14 mouse cellular contexts compared by ENCODE assay signal in the genomic region with DNA sequence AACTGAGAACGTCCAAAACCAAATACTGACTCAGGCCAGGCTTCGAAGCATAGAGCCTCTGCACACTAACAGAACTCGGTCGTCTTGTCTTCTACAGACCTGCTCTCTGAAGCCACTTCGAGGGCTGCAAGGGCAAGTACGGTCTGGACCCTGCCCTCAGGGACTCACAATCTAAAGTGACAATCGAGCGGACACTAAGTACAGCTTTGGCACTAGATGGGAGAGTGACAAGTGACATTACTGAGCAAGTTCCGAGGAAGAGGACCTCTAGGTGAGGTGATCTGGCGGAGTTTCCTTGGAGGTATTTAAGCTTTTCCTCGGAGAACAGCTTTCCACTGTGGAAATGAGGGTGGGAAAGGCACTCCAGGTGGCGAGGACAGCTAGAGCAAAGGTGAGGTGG. TPM values are rescaled to one million over a fixed set of nuclear protein-coding genes. Genes with fewer than 3 reads are reported as not detected.
DNase-seq lines count a peak whose midpoint lies in the region; ATAC-seq lines count a peak whose summit lies in the region.
"Had no signal": no experiment of that assay in that cellular context is flagged by ENCODE, and none has a peak within 500 bp of the region (broad histone marks: within the 10 kb centered on the region; RNA-seq: fewer than 3 reads in every experiment).

No protein-coding gene starts in this region.

- no peaks in the 10 kb centered on the region for H3K9me3 ChIP-seq in midbrain, embryonic 10.5 days (replicated peaks)
- no peaks in the 10 kb centered on the region for H3K9me3 ChIP-seq in midbrain, embryonic 16.5 days (replicated peaks; ENCODE audit: control insufficient read depth, low read length, poor library complexity, severe bottlenecking)
- no peaks in the 10 kb centered on the region for H3K9me3 ChIP-seq in embryonic facial prominence, embryonic 15.5 days (replicated peaks)
- no peaks in the 10 kb centered on the region for H3K9me3 ChIP-seq in intestine, embryonic 16.5 days (ENCODE audit: control insufficient read depth, low read length)
- no peaks in the 10 kb centered on the region for H3K9me3 ChIP-seq in stomach, embryonic 16.5 days (replicated peaks; ENCODE audit: control insufficient read depth, low read length)

- ATAC-seq in midbrain, embryonic 16.5 days: no peak
- ATAC-seq in embryonic facial prominence, embryonic 15.5 days (ENCODE audit: insufficient number of reproducible peaks, low FRiP score, low TSS enrichment, low read depth): no peak
- ATAC-seq in intestine, embryonic 16.5 days: no peak
- no peak for ATAC-seq in stomach, embryonic 16.5 days (ENCODE audit: insufficient read depth, low FRiP score)

- H3K27ac ChIP-seq in midbrain, embryonic 10.5 days (replicated peaks): no peak overlapping the region
- no peak overlapping the region for H3K27ac ChIP-seq in midbrain, embryonic 16.5 days (ENCODE audit: low read length)
- H3K27ac ChIP-seq in embryonic facial prominence, embryonic 15.5 days (replicated peaks): no peak overlapping the region
- H3K27ac ChIP-seq in intestine, embryonic 16.5 days (ENCODE audit: low read length): peak overlapping the region; percentile 79
- no peak overlapping the region for H3K27ac ChIP-seq in stomach, embryonic 16.5 days (ENCODE audit: low read length)
- H3K27ac ChIP-seq: layer of hippocampus, adult 2 months had no signal

- no peak overlapping the region for H3K9ac ChIP-seq in midbrain, embryonic 16.5 days (ENCODE audit: low read depth, low read length)
- H3K9ac ChIP-seq in embryonic facial prominence, embryonic 15.5 days: no peak overlapping the region
- peak overlapping the region; percentile 67 for H3K9ac ChIP-seq in intestine, embryonic 16.5 days (ENCODE audit: low read depth, low read length)
- no peak overlapping the region for H3K9ac ChIP-seq in stomach, embryonic 16.5 days (ENCODE audit: low read length)

- peaks cover 66% of the 10 kb centered on the region for H3K4me1 ChIP-seq in midbrain, embryonic 10.5 days
- H3K4me1 ChIP-seq in midbrain, embryonic 16.5 days (ENCODE audit: control insufficient read depth, insufficient read depth, low read length): peaks cover 7% of the 10 kb centered on the region; the same call in 1 of the 2 replicates
- H3K4me1 ChIP-seq in embryonic facial prominence, embryonic 15.5 days: peaks cover 45% of the 10 kb centered on the region
- H3K4me1 ChIP-seq in intestine, embryonic 16.5 days (ENCODE audit: control insufficient read depth, insufficient read depth, low read length): peaks cover 7% of the 10 kb centered on the region
- peaks cover 12% of the 10 kb centered on the region for H3K4me1 ChIP-seq in stomach, embryonic 16.5 days (ENCODE audit: control insufficient read depth, insufficient read depth, low read length)

- H3K36me3 ChIP-seq in midbrain, embryonic 10.5 days: no peaks in the 10 kb centered on the region
- H3K36me3 ChIP-seq in midbrain, embryonic 16.5 days (ENCODE audit: control insufficient read depth, insufficient read depth, low read length): no peaks in the 10 kb centered on the region
- H3K36me3 ChIP-seq in embryonic facial prominence, embryonic 15.5 days: no peaks in the 10 kb centered on the region
- no peaks in the 10 kb centered on the region for H3K36me3 ChIP-seq in intestine, embryonic 16.5 days (ENCODE audit: control insufficient read depth, insufficient read depth, low read length)
- H3K36me3 ChIP-seq in stomach, embryonic 16.5 days (ENCODE audit: control insufficient read depth, insufficient read depth, low read length): no peaks in the 10 kb centered on the region

- peaks cover 100% of the 10 kb centered on the region for H3K27me3 ChIP-seq in midbrain, embryonic 10.5 days (ENCODE audit: low read depth, poor library complexity, severe bottlenecking)
- H3K27me3 ChIP-seq in midbrain, embryonic 16.5 days (ENCODE audit: control insufficient read depth, insufficient read depth, low read depth, low read length): peaks cover 39% of the 10 kb centered on the region
- peaks cover 93% of the 10 kb centered on the region for H3K27me3 ChIP-seq in embryonic facial prominence, embryonic 15.5 days
- peaks cover 26% of the 10 kb centered on the region for H3K27me3 ChIP-seq in intestine, embryonic 16.5 days (replicated peaks; ENCODE audit: control insufficient read depth, insufficient read depth, low read length)
- H3K27me3 ChIP-seq in stomach, embryonic 16.5 days (ENCODE audit: control insufficient read depth, insufficient read depth, low read length): peaks cover 78% of the 10 kb centered on the region

- peak; percentile 34 for DNase-seq in midbrain, embryonic 10.5 days (ENCODE audit: low spot score)
- no peak for DNase-seq in gastrocnemius, adult 18-20 months (ENCODE audit: low spot score)
- no peak for DNase-seq in right cerebral cortex, postnatal 4 days
- DNase-seq: adrenal gland, postnatal 14 days; kidney, adult 8-10 months; right cerebral cortex, adult 18-20 months had no signal

- 2% methylated on average over 12 of the region's 12 CpGs for WGBS in midbrain, embryonic 10.5 days
- WGBS in midbrain, embryonic 16.5 days: 6% methylated on average over 12 of the region's 12 CpGs
- WGBS in embryonic facial prominence, embryonic 15.5 days: 16% methylated on average over 12 of the region's 12 CpGs
- 9% methylated on average over 12 of the region's 12 CpGs for WGBS in intestine, embryonic 16.5 days
- 20% methylated on average over 12 of the region's 12 CpGs for WGBS in stomach, embryonic 16.5 days

- H3K4me3 ChIP-seq in midbrain, embryonic 10.5 days: 0 out of 2 replicates have a peak overlapping the region, but pooled peaks have one; percentile 42
- no peak overlapping the region for H3K4me3 ChIP-seq in midbrain, embryonic 16.5 days (ENCODE audit: low read depth, low read length)
- peak overlapping the region; percentile 27; the same call in 1 of the 2 replicates for H3K4me3 ChIP-seq in embryonic facial prominence, embryonic 15.5 days (replicated peaks)
- peak overlapping the region; percentile 68 for H3K4me3 ChIP-seq in intestine, embryonic 16.5 days (ENCODE audit: low read length)
- H3K4me3 ChIP-seq in stomach, embryonic 16.5 days (replicated peaks; ENCODE audit: low read length): peak overlapping the region; percentile 25
- H3K4me3 ChIP-seq: layer of hippocampus, adult 2 months had no signal

- no peak overlapping the region for H3K4me2 ChIP-seq in midbrain, embryonic 16.5 days (ENCODE audit: low read length)
- H3K4me2 ChIP-seq in embryonic facial prominence, embryonic 15.5 days (replicated peaks): no peak overlapping the region; the same call in 1 of the 2 replicates
- peak overlapping the region; percentile 57 for H3K4me2 ChIP-seq in intestine, embryonic 16.5 days (ENCODE audit: low read depth, low read length)
- peak overlapping the region; percentile 17; the same call in 1 of the 2 replicates for H3K4me2 ChIP-seq in stomach, embryonic 16.5 days (ENCODE audit: low read depth, low read length)

RNA-seq across cellular contexts. Expression of a gene that starts 0.6 kb away (rescaled TPM):
- polyA plus RNA-seq in midbrain, embryonic 10.5 days (2016; fragmentation: Nextera tagmentation; extraction: Ambion mirVana): 0.21 and 0.42 TPM in 2 replicates
- polyA plus RNA-seq in midbrain, embryonic 16.5 days (2015; fragmentation: Nextera tagmentation; extraction: Ambion mirVana): 0.51 and 0.55 TPM in 2 replicates
- polyA plus RNA-seq in embryonic facial prominence, embryonic 15.5 days (2015; fragmentation: Nextera tagmentation; extraction: Ambion mirVana): 2.7 and 3.4 TPM in 2 replicates
- polyA plus RNA-seq in intestine, embryonic 16.5 days (2015; fragmentation: Nextera tagmentation; extraction: Ambion mirVana): 61.3 and 64.6 TPM in 2 replicates
- 7.2 and 11.1 TPM in 2 replicates for polyA plus RNA-seq in stomach, embryonic 16.5 days (2015; fragmentation: Nextera tagmentation; extraction: Ambion mirVana)
- total RNA-seq in gastrocnemius, adult 18-20 months (2021): not detected
- total RNA-seq: adrenal gland, postnatal 14 days; granulocyte monocyte progenitor cell, adult 5-6 weeks; heart, postnatal 10 days; layer of hippocampus, adult 2 months; left cerebral cortex, postnatal 36 days had no signal

Comparison
In these comparisons a context has a peak if more than half of its experiments do, and no peak if none do; other contexts are left out.
1. H3K4me2 ChIP-seq: peak in intestine, embryonic 16.5 days (single experiment) and stomach, embryonic 16.5 days (single experiment); none in midbrain, embryonic 16.5 days (single experiment) and embryonic facial prominence, embryonic 15.5 days (single experiment).